Mouse (Mus musculus) embryonic fibroblast, embryonic 13.5 days (primary cell): ENCODE measurements around the gene Dexi.

Experiments
- CTCF ChIP-seq: IDR thresholded peaks from 2 replicates; pipeline ENCODE4 v1.5.1; 2011; ENCODE audit warnings: mild to moderate bottlenecking, control low read depth, low read length, moderate library complexity, borderline replicate concordance; ENCODE audit not compliant: insufficient read depth
- POLR2A ChIP-seq: IDR thresholded peaks from 2 replicates; pipeline ENCODE4 v1.6.1; 2011; ENCODE audit warnings: low read depth, mild to moderate bottlenecking, control low read depth, low read length, moderate library complexity

GRCm38 (mm10) chr16:10544995-10545622, 2.3 kb upstream of the Dexi start, which contains the start of gene Clec16a:
- TF ChIP-seq POLR2A = peak; percentile 53
- no peak for TF ChIP-seq CTCF
